Mouse (Mus musculus): ENCODE data around the gene Csnk2a2. TPM values are rescaled to one million over a fixed set of nuclear protein-coding genes. Genes with fewer than 3 reads are reported as not detected.

Csnk2a2 gene
- polyA plus RNA-seq, 1 experiment, result 37.6 TPM

- no peak overlapping the region for H3K4me3 ChIP-seq (replicated peaks; ENCODE audit: insufficient read depth, low read depth, low read length)
- H3K27ac ChIP-seq (ENCODE audit: insufficient read depth, low read length), result no peak overlapping the region
- TF ChIP-seq CTCF (IDR thresholded peaks at IDR 0.05; ENCODE audit: borderline replicate concordance, insufficient read depth, low read depth, low read length), result no peak
- no peak for TF ChIP-seq POLR2A (IDR thresholded peaks at IDR 0.05; ENCODE audit: borderline replicate concordance, insufficient read depth, low read length)
- no peak for DNase-seq
- H3K27me3 ChIP-seq (ENCODE audit: control insufficient read depth, insufficient read depth, low read length), result no peaks in the 10 kb centered on the region
- H3K4me1 ChIP-seq (ENCODE audit: control insufficient read depth, insufficient read depth, low read length), result peaks cover 17% of the 10 kb centered on the region
- WGBS, result 55% methylated on average over 3 of the region's 3 CpGs
Measured at GRCm38 (mm10) chr8:95432471-95432870, 57.4 kb downstream of the Csnk2a2 start.

GRCm38 (mm10) chr8:95429945-95430344 lies 59.9 kb downstream of the Csnk2a2 start:
- DNase-seq, result peak in 1 of 2 experiments; percentile 50
- Histone ChIP-seq H3K27ac (ENCODE audit: insufficient read depth, low read length) (no peak overlapping the region), H3K4me3 (replicated peaks; ENCODE audit: insufficient read depth, low read depth, low read length) (no peak overlapping the region), H3K4me1 (ENCODE audit: control insufficient read depth, insufficient read depth, low read length) (peaks cover 17% of the 10 kb centered on the region), H3K27me3 (ENCODE audit: control insufficient read depth, insufficient read depth, low read length) (no peaks in the 10 kb centered on the region)
- TF ChIP-seq POLR2A (IDR thresholded peaks at IDR 0.05; ENCODE audit: borderline replicate concordance, insufficient read depth, low read length) (no peak), CTCF (IDR thresholded peaks at IDR 0.05; ENCODE audit: borderline replicate concordance, insufficient read depth, low read depth, low read length) (no peak)
- WGBS, result 7% methylated on average over 3 of the region's 3 CpGs

GRCm38 (mm10) chr8:95427594-95428535 lies 62.0 kb downstream of the Csnk2a2 start:
- Histone ChIP-seq H3K27me3 (ENCODE audit: control insufficient read depth, insufficient read depth, low read length) (no peaks in the 10 kb centered on the region), H3K4me3 (replicated peaks; ENCODE audit: insufficient read depth, low read depth, low read length) (no peak overlapping the region), H3K27ac (ENCODE audit: insufficient read depth, low read length) (no peak overlapping the region), H3K4me1 (ENCODE audit: control insufficient read depth, insufficient read depth, low read length) (peaks cover 12% of the 10 kb centered on the region)
- 52% methylated on average over 12 of the region's 12 CpGs for WGBS
- DNase-seq, result peak; percentile 38 to 42
- peak; percentile 57; the same call in 1 of the 2 replicates for TF ChIP-seq CTCF (IDR thresholded peaks at IDR 0.05; ENCODE audit: borderline replicate concordance, insufficient read depth, low read depth, low read length)
- TF ChIP-seq POLR2A (IDR thresholded peaks at IDR 0.05; ENCODE audit: borderline replicate concordance, insufficient read depth, low read length), result no peak

- peaks cover 5% of the 10 kb centered on the region; the same call in 1 of the 2 replicates for H3K4me1 ChIP-seq (ENCODE audit: control insufficient read depth, insufficient read depth, low read length)
- TF ChIP-seq POLR2A (IDR thresholded peaks at IDR 0.05; ENCODE audit: borderline replicate concordance, insufficient read depth, low read length) (no peak), CTCF (IDR thresholded peaks at IDR 0.05; ENCODE audit: borderline replicate concordance, insufficient read depth, low read depth, low read length) (no peak)
- peak in 1 of 2 experiments; percentile 53 for DNase-seq
- peak overlapping the region; percentile 78; the same call in 1 of the 2 replicates for H3K27ac ChIP-seq (ENCODE audit: insufficient read depth, low read length)
- H3K27me3 ChIP-seq (ENCODE audit: control insufficient read depth, insufficient read depth, low read length), result no peaks in the 10 kb centered on the region
- no peak overlapping the region for H3K4me3 ChIP-seq (replicated peaks; ENCODE audit: insufficient read depth, low read depth, low read length)
- 21% methylated on average over 2 of the region's 2 CpGs for WGBS
Measured at GRCm38 (mm10) chr8:95426781-95427281, 63.0 kb downstream of the Csnk2a2 start.

GRCm38 (mm10) chr8:95424682-95425081 lies 65.2 kb downstream of the Csnk2a2 start:
- Histone ChIP-seq H3K4me3 (replicated peaks; ENCODE audit: insufficient read depth, low read depth, low read length) (no peak overlapping the region), H3K4me1 (ENCODE audit: control insufficient read depth, insufficient read depth, low read length) (peaks cover 5% of the 10 kb centered on the region; the same call in 1 of the 2 replicates), H3K27me3 (ENCODE audit: control insufficient read depth, insufficient read depth, low read length) (no peaks in the 10 kb centered on the region), H3K27ac (ENCODE audit: insufficient read depth, low read length) (no peak overlapping the region)
- no peak for DNase-seq
- WGBS, result 78% methylated on average over 7 of the region's 7 CpGs
- no peak for TF ChIP-seq CTCF (IDR thresholded peaks at IDR 0.05; ENCODE audit: borderline replicate concordance, insufficient read depth, low read depth, low read length)
- no peak for TF ChIP-seq POLR2A (IDR thresholded peaks at IDR 0.05; ENCODE audit: borderline replicate concordance, insufficient read depth, low read length)

- H3K27ac ChIP-seq (ENCODE audit: insufficient read depth, low read length), result no peak overlapping the region
- no peak overlapping the region for H3K4me3 ChIP-seq (replicated peaks; ENCODE audit: insufficient read depth, low read depth, low read length)
- TF ChIP-seq POLR2A (IDR thresholded peaks at IDR 0.05; ENCODE audit: borderline replicate concordance, insufficient read depth, low read length) (no peak), CTCF (IDR thresholded peaks at IDR 0.05; ENCODE audit: borderline replicate concordance, insufficient read depth, low read depth, low read length) (no peak)
- H3K4me1 ChIP-seq (ENCODE audit: control insufficient read depth, insufficient read depth, low read length), result no peaks in the 10 kb centered on the region; the same call in 1 of the 2 replicates
- WGBS, result 79% methylated on average over 14 of the region's 14 CpGs
- H3K27me3 ChIP-seq (ENCODE audit: control insufficient read depth, insufficient read depth, low read length), result no peaks in the 10 kb centered on the region
- DNase-seq, result no peak
Measured at GRCm38 (mm10) chr8:95422193-95422810, 67.5 kb downstream of the Csnk2a2 start.

GRCm38 (mm10) chr8:95411309-95411972 lies 78.4 kb downstream of the Csnk2a2 start:
- no peak overlapping the region for H3K27ac ChIP-seq (ENCODE audit: insufficient read depth, low read length)
- TF ChIP-seq POLR2A (IDR thresholded peaks at IDR 0.05; ENCODE audit: borderline replicate concordance, insufficient read depth, low read length), result no peak
- TF ChIP-seq CTCF (IDR thresholded peaks at IDR 0.05; ENCODE audit: borderline replicate concordance, insufficient read depth, low read depth, low read length), result no peak
- no peak for DNase-seq
- no peak overlapping the region for H3K4me3 ChIP-seq (replicated peaks; ENCODE audit: insufficient read depth, low read depth, low read length)
- WGBS, result 36% methylated on average over 10 of the region's 10 CpGs
- H3K4me1 ChIP-seq (ENCODE audit: control insufficient read depth, insufficient read depth, low read length), result no peaks in the 10 kb centered on the region
- H3K27me3 ChIP-seq (ENCODE audit: control insufficient read depth, insufficient read depth, low read length), result no peaks in the 10 kb centered on the region
